Mouse (Mus musculus) embryo, embryonic 11 days (tissue): Measurements from ENCODE around the gene Aar2.
A peak's percentile ranks its signal among the peaks of the same experiment; 100 is the strongest.

Experiments
- DNase-seq: peaks from one replicate; pipeline ENCODE4 v3.0.0-alpha.2; 2015

The Aar2 gene

DNA sequence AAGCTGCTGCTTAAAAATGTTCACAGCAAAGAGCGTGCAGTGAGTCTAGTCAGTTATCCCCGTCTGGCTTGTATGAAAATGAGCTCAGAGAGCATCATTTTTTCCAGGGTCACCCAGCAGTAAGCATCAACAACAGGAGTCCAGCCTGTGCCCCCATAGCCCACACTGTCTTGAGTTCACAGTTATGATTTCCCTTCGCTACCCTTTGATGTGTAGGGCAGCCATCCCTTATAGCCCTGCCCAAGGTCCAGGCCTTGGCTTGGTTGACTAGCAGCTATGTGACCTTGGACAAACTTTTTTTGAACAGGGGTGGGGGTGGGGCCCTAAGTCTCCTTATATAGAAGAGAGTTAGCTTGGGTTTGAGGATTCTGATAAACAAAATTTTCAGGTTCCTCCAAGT is 21.9 kb downstream of the Aar2 start:
- DNase-seq = no peak

DNA sequence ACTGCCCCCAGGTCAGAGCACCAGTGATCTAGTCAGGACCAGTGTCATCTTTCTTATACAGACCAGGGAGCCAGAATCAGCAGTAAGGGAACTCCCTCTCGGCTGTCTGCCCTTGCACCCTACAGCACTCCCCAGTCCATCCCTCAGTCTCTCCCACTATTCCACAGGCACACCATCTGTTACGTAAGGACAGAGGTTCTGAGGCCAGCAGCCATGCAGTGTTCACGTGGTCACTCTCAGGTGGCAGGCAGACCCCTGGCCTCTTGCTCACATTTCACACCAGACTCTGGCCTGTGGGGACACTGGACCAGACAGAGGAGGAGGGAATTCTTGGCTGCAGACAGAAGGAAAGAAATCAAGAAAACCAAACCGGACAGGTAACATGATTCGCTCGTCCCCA is 24.1 kb downstream of the Aar2 start:
- DNase-seq = no peak

DNA sequence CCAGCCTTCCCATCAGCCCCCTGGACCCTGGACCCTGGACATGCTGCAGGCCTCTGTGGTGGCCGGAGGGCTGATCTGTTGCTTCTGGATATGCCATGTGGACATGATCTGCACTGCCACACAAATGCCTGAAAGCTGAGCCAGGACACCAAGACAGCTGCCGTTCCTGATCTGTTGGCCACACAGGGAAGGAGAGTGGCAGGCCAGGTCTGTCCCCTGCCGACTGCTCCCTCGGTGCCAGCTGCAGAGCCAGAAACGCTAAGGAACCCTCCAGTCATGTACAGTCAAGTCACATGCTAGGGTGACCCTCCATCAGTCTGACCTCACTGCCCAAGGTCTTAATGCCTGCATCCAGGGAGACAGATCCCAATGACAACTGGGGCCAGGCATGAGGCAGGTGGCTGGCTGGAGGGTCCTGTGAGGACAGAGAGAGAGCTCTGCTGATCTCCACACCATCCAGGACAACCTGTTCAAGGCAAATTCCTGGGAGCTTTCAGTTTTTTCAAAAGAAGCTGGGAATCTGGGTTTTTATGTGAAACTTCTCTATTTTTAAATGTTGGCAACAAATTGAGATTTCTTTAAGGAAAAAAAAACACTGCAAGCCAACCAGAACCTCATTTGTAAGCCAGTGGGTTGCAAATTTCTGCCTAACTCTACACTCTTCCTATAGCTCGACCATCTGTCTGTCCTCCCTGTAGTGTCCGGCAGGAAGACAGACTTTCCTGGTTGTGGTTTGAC is 29.6 kb downstream of the Aar2 start:
- no peak for DNase-seq

DNA sequence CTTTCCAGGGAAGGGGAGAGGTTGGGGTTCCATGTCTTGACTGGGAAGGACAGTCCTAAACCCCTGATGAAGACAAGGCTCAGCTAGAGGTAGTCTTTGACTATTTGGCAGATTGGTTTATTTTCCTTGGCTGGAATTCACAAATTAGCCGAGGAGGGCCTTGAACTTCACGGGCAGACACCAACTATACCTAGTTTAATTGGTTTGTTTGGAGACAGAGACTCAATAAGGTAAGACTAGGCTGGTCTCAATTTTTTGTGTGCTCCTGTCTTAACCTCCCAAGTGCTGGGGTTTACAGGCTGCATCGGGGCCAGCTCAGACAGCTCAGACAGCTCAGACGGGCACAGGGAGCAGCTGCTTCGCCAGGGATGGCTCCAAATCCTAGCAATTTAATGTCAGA is 33.1 kb downstream of the Aar2 start:
- no peak for DNase-seq

DNA sequence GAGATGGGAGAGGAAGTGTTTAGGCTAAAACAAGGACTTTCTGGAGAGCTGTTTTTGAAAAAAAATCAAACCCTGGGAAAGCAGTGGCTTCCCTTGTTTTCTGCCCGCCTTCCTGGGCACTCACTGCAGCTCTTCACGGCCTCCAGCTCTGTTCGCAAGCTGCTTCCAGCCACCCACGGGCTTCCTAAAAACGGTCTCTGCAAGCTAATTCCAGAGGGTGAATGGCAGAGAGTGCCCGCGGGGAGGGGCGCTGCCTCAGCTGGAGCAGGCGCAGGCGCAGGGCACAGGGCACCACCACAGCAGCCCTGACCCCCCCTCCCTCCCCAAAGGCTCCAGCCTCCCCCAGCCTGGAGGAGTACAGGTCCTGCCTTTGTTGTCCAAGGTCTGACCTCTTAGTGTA is 33.9 kb downstream of the Aar2 start:
- DNase-seq = no peak

DNA sequence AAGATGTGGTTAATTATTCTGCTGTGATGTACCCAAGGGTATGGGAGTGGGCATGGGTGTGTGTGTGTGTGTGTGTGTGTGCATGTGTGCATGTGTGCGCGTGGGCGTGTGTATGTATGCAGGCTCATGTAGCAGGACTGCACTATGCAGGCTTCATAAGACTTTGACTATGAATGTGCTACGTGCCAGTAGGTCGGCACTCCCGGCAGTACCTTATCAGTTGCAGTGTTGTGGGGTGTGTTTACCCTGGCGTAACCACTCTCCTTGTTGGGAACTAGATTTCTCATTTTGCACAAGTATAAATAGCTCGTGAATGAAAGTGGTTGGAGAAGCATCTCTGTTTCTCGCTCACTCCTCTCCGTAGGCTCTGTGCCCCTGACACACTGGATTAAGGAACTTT is 35.5 kb downstream of the Aar2 start:
- no peak for DNase-seq

DNA sequence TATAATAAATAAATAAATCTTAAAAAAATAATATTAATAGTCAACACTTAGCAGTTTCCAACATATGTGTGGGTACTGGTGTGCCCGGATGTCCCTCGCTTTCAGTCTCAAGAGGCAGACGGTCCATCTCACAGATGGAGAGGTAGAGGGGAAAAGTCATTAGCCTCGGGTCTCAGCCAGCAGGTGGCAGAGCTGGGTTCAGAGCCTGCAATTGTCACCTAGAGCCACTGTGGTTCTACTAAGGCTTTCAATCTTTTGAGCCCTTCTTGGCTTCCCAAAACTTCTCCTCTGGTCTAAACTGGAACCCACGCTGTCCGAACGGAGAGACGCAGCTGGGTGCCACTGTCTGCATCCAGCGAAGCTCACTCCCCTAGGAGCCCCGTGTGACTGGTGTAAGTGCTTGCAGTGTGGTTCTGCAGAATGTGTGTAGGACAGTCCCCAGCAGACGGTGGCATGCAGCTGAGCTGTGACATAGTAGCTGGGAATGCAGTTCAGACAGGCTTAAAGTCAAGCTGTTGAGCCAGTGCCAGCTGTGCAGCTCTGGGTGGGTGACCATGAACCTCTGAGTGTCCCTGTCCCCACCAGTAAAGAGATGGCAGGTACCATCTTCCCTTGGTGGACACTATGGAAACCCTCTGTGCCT is 36.9 kb downstream of the Aar2 start:
- peak; percentile 16 for DNase-seq

DNA sequence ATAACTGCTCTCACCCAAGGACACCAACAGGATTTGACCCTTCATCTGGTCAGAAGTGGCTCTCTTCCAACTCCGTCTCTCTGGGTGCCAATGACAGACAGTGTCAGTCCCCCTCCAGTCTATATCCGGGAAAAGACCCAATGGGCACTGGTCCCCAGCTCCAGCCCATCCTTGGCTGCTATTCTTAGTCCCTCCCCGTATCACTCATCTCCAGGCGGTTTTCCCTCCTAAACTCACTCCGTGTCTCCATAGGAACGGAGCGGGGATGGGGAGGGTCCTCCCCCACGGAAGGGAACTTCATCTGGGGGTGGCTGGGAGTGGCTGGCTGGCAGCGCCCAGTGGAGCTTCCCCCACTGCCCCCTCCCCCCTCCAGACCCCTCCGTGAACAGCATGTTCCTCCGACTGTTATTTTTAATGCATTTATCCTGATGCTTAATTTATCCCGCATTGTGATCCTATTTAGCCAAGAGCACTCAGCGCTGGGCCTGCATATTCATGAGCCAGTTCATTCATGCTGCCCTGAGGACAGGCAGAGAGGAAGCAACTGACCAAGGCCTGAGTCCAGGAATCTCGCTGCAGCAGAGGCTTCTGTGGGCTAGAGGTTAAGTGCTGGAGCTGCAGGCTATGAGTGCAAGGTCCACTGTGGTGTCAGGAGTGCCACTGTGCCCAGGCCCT is 37.5 kb downstream of the Aar2 start:
- peak; percentile 21 for DNase-seq

DNA sequence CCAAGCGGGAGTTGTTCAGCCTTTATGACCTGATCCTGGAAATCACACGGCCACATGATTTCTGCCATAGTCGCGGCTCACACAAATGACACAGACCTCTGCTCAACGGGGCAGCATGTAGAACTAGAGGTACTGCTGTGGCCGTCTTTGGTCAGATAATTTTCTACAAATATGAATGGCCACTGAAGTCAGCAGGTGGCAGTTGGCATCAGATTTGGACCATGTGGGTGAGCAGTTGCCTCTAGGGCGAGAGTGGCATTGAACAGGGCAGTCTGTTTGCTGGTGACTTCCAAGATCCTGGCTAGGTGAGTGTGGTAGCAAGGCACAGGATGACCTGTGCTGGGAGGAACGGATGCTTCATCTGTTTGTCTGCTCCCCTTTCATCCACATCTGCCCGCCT is 42.1 kb downstream of the Aar2 start:
- DNase-seq = no peak

DNA sequence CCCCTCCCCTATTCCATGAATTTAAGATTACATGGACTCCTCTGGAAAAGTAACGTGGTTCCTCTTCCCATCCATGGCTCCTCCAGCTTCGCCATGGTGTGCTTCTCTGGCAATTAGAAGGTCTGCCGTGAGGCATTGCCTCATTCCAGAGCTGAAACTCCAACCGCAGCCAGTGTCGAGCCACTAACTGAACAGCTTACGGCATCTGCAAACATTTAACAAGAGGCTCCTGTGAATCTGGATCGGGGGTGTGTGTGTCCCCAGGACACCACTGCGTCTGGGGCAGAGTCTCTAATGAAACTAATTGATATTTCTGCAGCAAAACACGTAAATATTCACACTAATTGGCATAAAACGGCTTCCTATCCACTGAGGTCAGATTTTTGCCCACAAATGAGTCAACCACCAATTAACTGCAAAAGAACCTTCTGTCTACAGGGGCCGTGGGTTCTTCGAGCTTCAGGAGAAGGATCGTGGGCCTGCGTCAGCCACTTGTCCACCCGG is 47.7 kb downstream of the Aar2 start:
- no peak for DNase-seq

DNA sequence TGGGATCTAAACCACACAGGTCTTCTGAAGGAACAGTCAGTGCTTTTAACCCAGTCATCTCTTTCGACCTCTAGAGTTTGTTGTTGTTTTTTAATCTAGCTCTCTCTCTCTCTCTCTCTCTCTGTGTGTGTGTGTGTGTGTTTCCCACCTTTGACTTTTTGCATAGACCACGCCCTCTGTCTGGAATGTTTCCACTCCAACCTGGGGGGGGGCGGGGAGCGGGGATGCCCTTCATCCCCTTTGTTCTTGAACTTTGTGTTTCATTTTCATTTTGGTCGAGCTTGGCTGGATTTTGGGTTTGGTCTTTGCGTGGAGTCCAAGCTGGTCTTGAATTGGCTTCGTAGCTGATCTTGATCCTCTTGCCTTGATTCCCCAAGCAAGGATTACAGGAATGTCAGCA is 55.2 kb downstream of the Aar2 start:
- DNase-seq = no peak

DNA sequence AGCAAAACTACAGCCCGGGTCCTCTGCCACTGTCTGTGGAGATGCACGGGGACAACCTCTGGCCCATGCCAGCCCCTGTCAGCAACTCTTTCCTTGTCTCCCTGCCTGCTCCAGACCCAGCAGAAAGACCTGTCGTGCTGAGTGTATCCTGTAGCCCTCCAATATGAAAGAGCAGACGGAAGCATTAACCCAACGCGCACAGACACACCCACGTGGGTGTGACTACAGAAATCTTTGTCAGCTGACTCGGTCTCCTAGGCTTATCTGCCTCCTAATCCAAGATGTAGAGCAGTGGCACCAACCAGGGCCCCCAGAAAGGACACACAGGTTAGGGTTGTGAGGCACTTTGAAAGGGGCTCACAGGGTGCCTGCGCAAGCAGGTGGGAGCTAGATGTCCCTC is 56.3 kb downstream of the Aar2 start:
- DNase-seq = no peak

DNA sequence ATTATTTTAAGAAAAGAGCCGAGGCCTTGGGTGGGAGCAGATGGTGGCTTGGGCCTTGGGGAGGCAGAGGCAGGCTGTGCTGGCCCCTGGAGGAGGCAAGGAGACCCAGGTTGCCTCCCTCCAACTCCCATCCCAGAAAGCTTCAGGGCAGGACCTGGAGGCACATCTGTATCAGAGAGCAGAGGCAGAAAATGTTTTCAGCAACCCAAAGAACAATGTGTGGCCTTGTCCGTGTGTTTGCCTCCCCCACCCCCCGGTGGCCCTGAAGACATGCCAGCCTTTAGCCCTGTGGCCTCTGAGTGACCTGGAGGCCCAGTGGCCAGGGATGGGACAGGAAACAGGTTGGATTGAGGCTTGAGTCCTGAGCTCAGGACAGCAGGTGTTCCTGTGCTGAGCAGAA is 57.8 kb downstream of the Aar2 start:
- DNase-seq = no peak

DNA sequence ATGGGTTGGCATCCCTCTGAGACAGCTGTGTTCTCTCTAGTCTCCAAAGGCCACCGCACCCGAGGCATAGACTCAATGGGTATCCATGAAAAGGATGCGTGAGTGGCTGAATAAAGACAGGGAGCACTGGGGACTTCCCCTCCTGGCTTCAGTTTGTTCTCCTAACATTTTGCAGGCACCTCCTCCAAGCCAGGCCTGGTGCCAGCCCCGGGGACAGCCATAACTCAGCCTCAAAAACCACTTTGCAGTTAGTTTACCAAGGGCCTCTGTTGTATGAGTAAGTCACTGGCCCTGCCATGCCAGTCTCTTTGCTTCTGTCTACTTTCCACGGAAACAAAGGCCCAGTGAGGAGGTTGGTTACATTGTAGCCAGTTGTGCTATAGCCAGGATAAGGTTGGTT is 58.6 kb downstream of the Aar2 start:
- DNase-seq = no peak

DNA sequence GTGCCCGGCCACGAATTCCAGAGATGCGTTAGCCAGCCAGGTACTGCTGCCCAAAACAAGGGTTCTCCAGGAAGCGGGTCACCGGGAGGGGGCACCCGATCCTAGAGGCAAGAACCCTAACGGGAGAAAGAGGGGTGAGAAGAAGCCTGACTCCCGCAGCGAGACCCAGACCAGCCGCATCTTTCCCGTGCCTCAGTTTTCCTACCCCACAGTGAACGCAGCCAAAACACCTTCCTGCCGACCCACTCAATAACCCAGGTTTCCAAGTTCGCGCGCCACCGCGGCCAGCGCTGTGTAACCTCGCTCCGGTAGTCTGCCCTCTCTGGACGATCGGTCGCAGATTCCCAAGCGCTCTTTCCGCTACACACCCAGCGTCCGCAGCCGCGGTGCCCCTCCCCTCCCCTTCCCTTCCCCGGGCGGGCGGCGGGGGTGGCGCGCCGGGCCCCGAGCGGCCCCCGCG is 65.7 kb downstream of the Aar2 start:
- peak; percentile 67 for DNase-seq

DNA sequence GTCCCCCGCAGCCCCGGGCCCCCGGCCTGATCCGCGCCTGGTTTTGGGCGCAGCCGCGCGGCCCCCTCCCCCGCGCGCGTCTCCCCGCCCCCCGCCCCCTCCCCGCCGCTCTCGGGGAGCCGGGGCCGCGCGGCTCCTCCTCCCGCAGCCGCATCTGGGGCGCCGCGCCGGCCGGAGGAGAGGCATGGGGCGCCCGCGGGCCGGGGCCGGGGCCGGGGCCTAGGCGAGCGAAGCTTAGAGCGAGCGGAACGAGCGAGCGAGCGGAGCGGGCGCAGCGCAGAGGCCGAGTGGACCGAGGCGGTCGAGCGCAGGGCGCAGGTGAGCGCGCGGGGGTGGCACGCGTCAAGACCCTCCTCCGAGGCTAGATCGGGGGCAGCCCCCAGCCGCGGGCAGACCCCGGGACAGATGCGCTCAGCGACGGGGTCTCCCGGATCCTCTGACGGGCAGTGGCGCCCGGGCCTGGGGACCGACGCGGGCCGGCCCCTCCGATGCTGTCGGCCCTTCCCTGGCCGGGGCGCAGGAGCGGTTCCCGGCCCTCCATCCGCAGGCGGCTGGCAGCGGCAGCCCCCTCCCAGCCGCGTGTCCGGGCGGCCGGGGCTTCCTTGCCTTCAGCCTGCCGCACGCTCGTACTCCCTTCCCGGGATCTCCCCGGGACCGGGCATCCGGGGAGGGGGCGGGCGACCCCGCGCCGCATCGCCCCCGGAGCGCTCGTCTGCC is 66.3 kb downstream of the Aar2 start, which contains the start of gene Dlgap4:
Gene Dlgap4, plus strand, starts transcription at position 165 of the 717 bp plus-strand sequence.
- peak; percentile 76 for DNase-seq

DNA sequence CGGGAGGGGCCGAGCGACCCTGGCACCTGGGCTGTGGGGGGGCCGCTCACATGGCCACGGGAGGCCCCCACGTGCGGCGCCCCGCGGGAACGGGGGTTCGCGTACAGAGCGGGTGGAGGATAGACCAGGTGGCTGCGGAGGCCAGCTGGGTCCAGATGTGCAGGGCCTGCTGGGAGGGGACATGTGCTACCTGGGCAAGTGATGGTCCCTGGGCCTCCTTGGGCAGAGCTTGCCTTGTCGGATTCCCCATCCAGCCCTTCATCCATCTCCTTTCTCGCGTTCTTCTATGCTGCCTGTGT is 66.8 kb downstream of the Aar2 start:
- peak; percentile 22 for DNase-seq

DNA sequence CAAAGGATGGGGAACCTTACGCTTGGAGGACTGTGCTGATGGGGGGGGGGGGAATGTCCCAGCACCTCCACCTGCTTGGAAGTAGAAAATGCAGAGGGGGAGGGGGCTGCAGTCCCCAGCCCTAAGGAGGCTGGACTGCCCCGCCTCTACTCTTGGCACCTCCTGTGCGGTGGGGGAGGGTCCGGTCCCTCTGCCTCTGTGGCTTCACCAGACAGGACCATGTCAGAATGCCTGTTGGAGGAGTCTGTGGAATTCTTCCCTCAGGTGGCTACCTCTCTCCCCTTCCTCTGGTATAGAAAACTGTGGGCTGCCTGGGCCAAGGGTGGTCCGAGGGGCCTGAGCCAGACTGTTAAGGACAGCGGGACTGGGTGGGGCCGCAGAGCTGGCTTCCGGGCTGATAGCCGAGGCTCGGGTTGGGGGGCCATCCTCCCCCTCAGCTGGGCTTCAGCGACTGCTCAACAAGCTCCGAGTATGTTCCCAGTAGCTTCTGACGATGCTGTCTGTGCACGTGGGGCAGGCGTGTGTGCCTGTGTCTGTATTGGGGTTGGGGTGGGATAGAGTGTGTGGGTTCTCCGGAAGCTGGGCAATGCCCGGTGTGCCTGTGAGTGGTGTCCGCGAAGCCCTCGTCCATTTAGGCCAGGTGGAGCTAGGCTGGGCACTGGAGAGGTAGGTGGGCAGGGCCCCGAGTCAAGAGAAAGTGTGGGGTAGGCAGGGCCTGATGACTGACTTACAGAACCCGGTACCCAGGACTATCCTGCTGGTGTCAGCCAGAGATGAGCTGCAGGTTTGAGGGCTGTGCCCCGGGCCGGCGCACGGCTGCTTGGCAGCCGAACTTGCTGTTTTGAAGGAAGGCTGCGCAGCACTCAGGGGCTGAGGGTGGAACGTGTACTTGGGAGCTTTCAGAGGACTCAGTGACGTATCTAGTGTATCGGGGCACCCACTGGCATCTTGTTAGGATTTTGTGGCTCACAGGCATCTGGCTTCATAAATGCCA is 67.6 kb downstream of the Aar2 start:
- DNase-seq = no peak

DNA sequence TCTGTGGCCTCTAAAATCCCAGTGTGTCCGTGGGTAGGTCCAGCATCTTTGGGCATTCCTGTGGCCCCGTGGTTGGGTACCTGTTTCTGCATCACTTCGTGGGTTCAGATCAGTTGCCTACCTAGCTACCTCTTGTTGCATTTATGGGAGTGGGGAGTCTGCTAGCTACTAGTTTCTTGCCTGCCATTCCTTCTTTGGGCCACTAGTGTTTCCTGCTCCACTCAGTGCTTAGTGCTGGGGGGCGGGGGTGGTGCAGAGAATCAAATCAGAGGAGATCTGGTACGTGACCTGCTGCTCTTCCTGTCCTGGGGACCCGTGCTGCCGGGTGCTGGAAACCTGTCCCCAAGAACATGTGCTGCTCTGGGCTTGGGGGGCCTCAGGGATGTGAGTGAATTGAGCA is 69.1 kb downstream of the Aar2 start:
- no peak for DNase-seq

DNA sequence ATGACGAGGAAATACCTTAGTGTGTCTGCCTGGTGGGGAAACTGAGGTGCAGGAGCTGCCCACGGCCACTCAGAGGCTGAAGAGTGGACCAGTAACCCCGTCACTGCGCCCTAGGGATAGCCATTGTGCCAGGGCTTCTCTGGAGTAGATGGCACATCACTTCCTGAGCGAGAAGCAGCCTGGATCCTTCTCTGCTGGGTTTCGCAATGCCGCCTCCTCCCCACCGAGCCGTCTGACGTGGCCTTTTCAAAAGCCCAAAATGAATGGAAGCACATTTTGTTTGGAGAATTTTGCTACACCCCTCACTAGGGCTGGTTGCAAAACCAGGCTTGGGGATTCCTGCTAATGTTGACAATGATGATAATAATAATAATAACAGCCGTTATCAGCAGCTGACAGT is 70.2 kb downstream of the Aar2 start:
- no peak for DNase-seq
